Mouse (Mus musculus): ENCODE results near the gene Ncoa1. TPM values are rescaled to one million over a fixed set of nuclear protein-coding genes. Genes with fewer than 3 reads are reported as not detected.

Gene Ncoa1
- total and polyA plus RNA-seq, 2 experiments from 2014 or later: 7.8 to 15.6 TPM

DNA sequence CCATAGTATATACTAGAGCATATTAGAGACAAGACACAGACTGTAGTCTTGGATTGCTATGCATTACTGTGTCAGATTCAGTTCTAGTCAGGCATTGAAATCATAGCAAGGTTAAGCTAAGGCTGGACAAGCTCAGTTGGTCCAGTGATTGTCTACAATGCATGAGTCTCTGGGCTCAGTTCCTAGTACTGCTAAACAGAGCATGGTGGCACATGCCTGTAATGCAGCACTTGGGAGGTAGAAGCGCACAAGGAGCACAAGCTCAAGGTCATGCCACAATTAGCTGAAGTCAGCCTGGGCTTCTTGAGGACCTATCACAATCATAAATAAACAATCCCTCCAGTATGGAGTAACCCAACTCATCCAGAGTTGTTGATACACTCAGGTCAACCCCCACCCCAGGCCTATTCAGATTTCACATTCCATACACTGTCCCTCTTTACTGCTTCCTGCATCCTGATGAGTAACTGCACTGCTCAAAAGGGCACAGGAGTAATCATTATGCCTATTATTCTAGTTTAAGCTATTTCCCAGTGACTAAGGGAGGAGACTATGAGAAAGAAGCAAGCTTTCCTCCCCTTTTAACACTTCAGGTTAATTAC is 170.2 kb downstream of the Ncoa1 start:
- Histone ChIP-seq H3K9me3 (replicated peaks; ENCODE audit: control insufficient read depth, low read length) (no peaks in the 10 kb centered on the region), H3K9ac (replicated peaks; ENCODE audit: low read depth, low read length) (no peak overlapping the region), H3K4me3 (ENCODE audit: low read depth, low read length) (no peak overlapping the region), H3K27ac (ENCODE audit: low read depth) (no peak overlapping the region), H3K36me3 (replicated peaks; ENCODE audit: control insufficient read depth, insufficient read depth, low read length) (peaks cover under 1% of the 10 kb centered on the region; the same call in 1 of the 2 replicates), H3K27me3 (ENCODE audit: control insufficient read depth, insufficient read depth, low read length) (no peaks in the 10 kb centered on the region), H3K4me2 (ENCODE audit: low read depth, low read length) (no peak overlapping the region), H3K4me1 (ENCODE audit: control insufficient read depth, insufficient read depth) (no peaks in the 10 kb centered on the region)
- no peak for TF ChIP-seq CTCF (IDR thresholded peaks at IDR 0.05; ENCODE audit: low read depth)
- no peak for TF ChIP-seq EP300 (IDR thresholded peaks at IDR 0.05; ENCODE audit: low read depth)
- DNase-seq (ENCODE audit: low spot score) (no peak), ATAC-seq (ENCODE audit: insufficient read depth, low read depth) (no peak)
- 68% methylated on average over 1 of the region's 1 CpGs for WGBS

DNA sequence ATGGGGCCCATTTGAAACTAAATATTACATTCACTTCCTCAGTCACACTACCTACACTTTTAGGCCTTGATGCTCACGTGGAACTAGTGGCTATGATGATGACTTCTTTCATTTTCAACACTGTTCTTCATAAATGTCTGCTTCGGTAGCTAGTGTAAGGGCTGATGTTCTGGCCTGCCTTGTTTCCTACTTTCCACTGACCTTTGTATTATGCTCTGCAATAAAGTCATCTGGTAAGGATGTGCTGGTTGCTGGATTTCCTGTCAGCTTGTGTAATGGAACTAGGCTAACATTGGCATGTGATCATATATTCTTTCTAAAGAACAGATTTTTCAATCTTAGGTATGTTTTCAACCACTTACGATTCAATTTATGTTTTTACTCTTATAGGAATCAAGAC is 177.7 kb downstream of the Ncoa1 start:
- WGBS: 74% methylated on average over 3 of the region's 3 CpGs
- ATAC-seq (ENCODE audit: insufficient read depth, low read depth) (no peak), DNase-seq (ENCODE audit: low spot score) (no peak)
- no peaks in the 10 kb centered on the region for H3K4me1 ChIP-seq (ENCODE audit: control insufficient read depth, insufficient read depth)
- H3K36me3 ChIP-seq (replicated peaks; ENCODE audit: control insufficient read depth, insufficient read depth, low read length): peaks cover 15% of the 10 kb centered on the region
- TF ChIP-seq EP300 (IDR thresholded peaks at IDR 0.05; ENCODE audit: low read depth) (no peak), CTCF (IDR thresholded peaks at IDR 0.05; ENCODE audit: low read depth) (no peak)
- H3K9me3 ChIP-seq (replicated peaks; ENCODE audit: control insufficient read depth, low read length): no peaks in the 10 kb centered on the region
- no peaks in the 10 kb centered on the region for H3K27me3 ChIP-seq (ENCODE audit: control insufficient read depth, insufficient read depth, low read length)
- H3K4me3 ChIP-seq (ENCODE audit: low read depth, low read length): no peak overlapping the region
- no peak overlapping the region for H3K27ac ChIP-seq (ENCODE audit: low read depth)
- H3K9ac ChIP-seq (replicated peaks; ENCODE audit: low read depth, low read length): no peak overlapping the region
- H3K4me2 ChIP-seq (ENCODE audit: low read depth, low read length): no peak overlapping the region

- Histone ChIP-seq H3K9ac (replicated peaks; ENCODE audit: low read depth, low read length) (no peak overlapping the region), H3K4me2 (ENCODE audit: low read depth, low read length) (no peak overlapping the region), H3K27ac (ENCODE audit: low read depth) (no peak overlapping the region), H3K9me3 (replicated peaks; ENCODE audit: control insufficient read depth, low read length) (no peaks in the 10 kb centered on the region), H3K4me3 (ENCODE audit: low read depth, low read length) (no peak overlapping the region), H3K27me3 (ENCODE audit: control insufficient read depth, insufficient read depth, low read length) (no peaks in the 10 kb centered on the region), H3K36me3 (replicated peaks; ENCODE audit: control insufficient read depth, insufficient read depth, low read length) (peaks cover 22% of the 10 kb centered on the region), H3K4me1 (ENCODE audit: control insufficient read depth, insufficient read depth) (no peaks in the 10 kb centered on the region)
- TF ChIP-seq CTCF (IDR thresholded peaks at IDR 0.05; ENCODE audit: low read depth) (no peak), EP300 (IDR thresholded peaks at IDR 0.05; ENCODE audit: low read depth) (no peak)
- no peak for DNase-seq (ENCODE audit: low spot score)
- ATAC-seq (ENCODE audit: insufficient read depth, low read depth): no peak
- 58% methylated on average over 4 of the region's 4 CpGs for WGBS
These were observed 178.4 kb downstream of the Ncoa1 start for GRCm38 (mm10) chr12:4298626-4299025.

GRCm38 (mm10) chr12:4295881-4296280 is 181.1 kb downstream of the Ncoa1 start:
- DNase-seq (ENCODE audit: low spot score) (no peak), ATAC-seq (ENCODE audit: insufficient read depth, low read depth) (no peak)
- no peak overlapping the region for H3K4me3 ChIP-seq (ENCODE audit: low read depth, low read length)
- no peaks in the 10 kb centered on the region for H3K4me1 ChIP-seq (ENCODE audit: control insufficient read depth, insufficient read depth)
- no peak overlapping the region for H3K27ac ChIP-seq (ENCODE audit: low read depth)
- H3K9ac ChIP-seq (replicated peaks; ENCODE audit: low read depth, low read length): no peak overlapping the region
- H3K4me2 ChIP-seq (ENCODE audit: low read depth, low read length): no peak overlapping the region
- H3K9me3 ChIP-seq (replicated peaks; ENCODE audit: control insufficient read depth, low read length): no peaks in the 10 kb centered on the region
- no peaks in the 10 kb centered on the region for H3K27me3 ChIP-seq (ENCODE audit: control insufficient read depth, insufficient read depth, low read length)
- peaks cover 23% of the 10 kb centered on the region for H3K36me3 ChIP-seq (replicated peaks; ENCODE audit: control insufficient read depth, insufficient read depth, low read length)
- no peak for TF ChIP-seq EP300 (IDR thresholded peaks at IDR 0.05; ENCODE audit: low read depth)
- TF ChIP-seq CTCF (IDR thresholded peaks at IDR 0.05; ENCODE audit: low read depth): no peak
- 68% methylated on average over 4 of the region's 4 CpGs for WGBS

GRCm38 (mm10) chr12:4295281-4295680 is 181.7 kb downstream of the Ncoa1 start:
- Histone ChIP-seq H3K27me3 (ENCODE audit: control insufficient read depth, insufficient read depth, low read length) (no peaks in the 10 kb centered on the region), H3K27ac (ENCODE audit: low read depth) (no peak overlapping the region), H3K9me3 (replicated peaks; ENCODE audit: control insufficient read depth, low read length) (no peaks in the 10 kb centered on the region), H3K4me2 (ENCODE audit: low read depth, low read length) (no peak overlapping the region), H3K9ac (replicated peaks; ENCODE audit: low read depth, low read length) (no peak overlapping the region), H3K4me1 (ENCODE audit: control insufficient read depth, insufficient read depth) (no peaks in the 10 kb centered on the region), H3K36me3 (replicated peaks; ENCODE audit: control insufficient read depth, insufficient read depth, low read length) (peaks cover 28% of the 10 kb centered on the region), H3K4me3 (ENCODE audit: low read depth, low read length) (no peak overlapping the region)
- no peak for DNase-seq (ENCODE audit: low spot score)
- ATAC-seq (ENCODE audit: insufficient read depth, low read depth): no peak
- WGBS: 87% methylated on average over 8 of the region's 8 CpGs
- TF ChIP-seq EP300 (IDR thresholded peaks at IDR 0.05; ENCODE audit: low read depth) (no peak), CTCF (IDR thresholded peaks at IDR 0.05; ENCODE audit: low read depth) (no peak)

- Histone ChIP-seq H3K9ac (replicated peaks; ENCODE audit: low read depth, low read length) (no peak overlapping the region), H3K27ac (ENCODE audit: low read depth) (no peak overlapping the region), H3K4me3 (ENCODE audit: low read depth, low read length) (no peak overlapping the region), H3K9me3 (replicated peaks; ENCODE audit: control insufficient read depth, low read length) (no peaks in the 10 kb centered on the region), H3K36me3 (replicated peaks; ENCODE audit: control insufficient read depth, insufficient read depth, low read length) (peaks cover 39% of the 10 kb centered on the region), H3K27me3 (ENCODE audit: control insufficient read depth, insufficient read depth, low read length) (no peaks in the 10 kb centered on the region), H3K4me2 (ENCODE audit: low read depth, low read length) (no peak overlapping the region), H3K4me1 (ENCODE audit: control insufficient read depth, insufficient read depth) (no peaks in the 10 kb centered on the region)
- TF ChIP-seq EP300 (IDR thresholded peaks at IDR 0.05; ENCODE audit: low read depth) (no peak), CTCF (IDR thresholded peaks at IDR 0.05; ENCODE audit: low read depth) (no peak)
- 87% methylated on average over 6 of the region's 6 CpGs for whole genome bisulfite sequencing
- DNase-seq (ENCODE audit: low spot score) (no peak), ATAC-seq (ENCODE audit: insufficient read depth, low read depth) (no peak)
These were observed 183.2 kb downstream of the Ncoa1 start for GRCm38 (mm10) chr12:4293813-4294212.
